Mouse (Mus musculus) frontal cortex, postnatal 25 days (tissue): Measurements from ENCODE around the gene Cstl1.
"Not testable (repeated sequence)": the region's sequence is repeated elsewhere in the genome, so short reads cannot be mapped to it uniquely, and the experiment has no call there.

Experiments used
- DNase-seq, 2 experiments: peaks; one replicate each; pipeline ENCODE4 v3.0.0; 2022; ENCODE audit warnings: low spot score in 2 of 2

Cstl1 gene

GRCm38 (mm10) chr2:148750058-148750457 lies at the start of gene Cstl1:
Cstl1 (plus strand) TSS chr2:148750358.
- no peak for DNase-seq

- no peak for DNase-seq
Observed at GRCm38 (mm10) chr2:148706409-148707201, 43.6 kb upstream of the Cstl1 start.

GRCm38 (mm10) chr2:148707202-148707530 lies 43.0 kb upstream of the Cstl1 start:
- no peak for DNase-seq

- no peak for DNase-seq
Observed at GRCm38 (mm10) chr2:148712326-148712725, 37.8 kb upstream of the Cstl1 start.

GRCm38 (mm10) chr2:148717072-148717471 lies 33.1 kb upstream of the Cstl1 start:
- DNase-seq = no peak

DNA sequence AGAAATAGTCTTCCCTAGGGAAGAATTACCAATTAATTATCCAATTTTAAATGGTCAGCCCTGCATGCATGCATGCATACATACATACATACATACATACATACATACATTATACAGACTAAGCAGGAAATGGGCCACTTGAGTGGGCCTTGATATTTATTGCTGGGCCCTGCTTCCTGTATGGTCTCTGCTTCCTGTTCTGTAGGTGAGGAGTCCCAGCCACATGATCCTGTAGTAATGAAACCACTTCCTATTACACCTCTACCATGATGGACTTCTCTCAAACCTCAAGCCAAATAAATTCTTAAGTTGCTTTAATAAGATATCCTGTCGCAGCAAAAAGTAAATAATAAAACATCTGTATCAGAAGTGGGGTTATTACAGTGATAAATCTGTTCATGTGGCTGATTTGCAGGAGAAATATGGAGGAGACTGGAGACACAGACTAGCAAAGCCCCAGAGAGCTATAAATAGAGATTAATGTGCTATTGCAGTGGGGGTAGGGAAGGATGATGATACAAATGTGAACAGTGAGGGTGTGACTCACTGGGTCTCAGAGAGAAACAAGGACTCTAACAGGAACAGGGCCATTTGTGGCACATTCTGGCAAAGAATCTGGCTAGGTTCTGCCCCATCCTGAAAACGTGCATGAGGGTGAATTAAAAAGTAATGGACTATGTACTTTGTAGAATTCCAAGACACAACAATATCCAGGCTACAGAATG lies 30.7 kb upstream of the Cstl1 start:
- DNase-seq = no peak

DNA sequence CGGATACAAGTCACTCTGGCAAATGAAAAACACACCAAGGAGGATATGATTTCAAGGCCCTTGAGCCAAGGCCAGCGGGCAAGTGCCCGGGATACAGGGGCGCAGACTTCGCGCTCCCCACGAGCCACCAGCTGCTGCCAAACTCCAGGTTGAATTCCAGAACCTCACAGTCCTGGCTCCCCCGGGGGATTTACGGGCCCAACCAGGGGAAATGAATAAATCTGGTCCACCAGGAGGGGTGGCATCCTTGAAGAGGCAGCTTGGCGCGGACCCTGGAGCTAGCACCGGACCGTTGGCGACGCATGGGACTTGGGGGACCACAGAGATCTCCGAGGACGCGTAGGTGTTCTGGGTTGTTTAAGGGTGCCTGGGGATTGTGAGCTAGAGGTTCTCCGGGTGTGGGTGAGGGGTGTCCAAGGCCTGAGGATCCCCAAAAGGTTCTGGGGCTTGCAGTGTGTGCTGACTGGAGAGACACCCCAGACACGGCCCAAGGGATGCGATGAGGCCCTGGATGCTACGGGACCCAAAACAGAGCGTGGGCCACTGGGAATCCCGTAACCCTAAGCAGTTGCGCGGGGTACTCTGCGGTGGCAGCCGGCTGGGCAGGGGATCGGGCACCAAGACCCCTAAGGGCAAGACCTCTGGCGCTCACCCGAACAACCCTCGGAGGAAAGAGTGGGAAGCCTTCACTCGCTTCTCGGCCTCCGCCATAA lies 18.4 kb upstream of the Cstl1 start:
- peak in 1 of 2 experiments; percentile 15 for DNase-seq

DNA sequence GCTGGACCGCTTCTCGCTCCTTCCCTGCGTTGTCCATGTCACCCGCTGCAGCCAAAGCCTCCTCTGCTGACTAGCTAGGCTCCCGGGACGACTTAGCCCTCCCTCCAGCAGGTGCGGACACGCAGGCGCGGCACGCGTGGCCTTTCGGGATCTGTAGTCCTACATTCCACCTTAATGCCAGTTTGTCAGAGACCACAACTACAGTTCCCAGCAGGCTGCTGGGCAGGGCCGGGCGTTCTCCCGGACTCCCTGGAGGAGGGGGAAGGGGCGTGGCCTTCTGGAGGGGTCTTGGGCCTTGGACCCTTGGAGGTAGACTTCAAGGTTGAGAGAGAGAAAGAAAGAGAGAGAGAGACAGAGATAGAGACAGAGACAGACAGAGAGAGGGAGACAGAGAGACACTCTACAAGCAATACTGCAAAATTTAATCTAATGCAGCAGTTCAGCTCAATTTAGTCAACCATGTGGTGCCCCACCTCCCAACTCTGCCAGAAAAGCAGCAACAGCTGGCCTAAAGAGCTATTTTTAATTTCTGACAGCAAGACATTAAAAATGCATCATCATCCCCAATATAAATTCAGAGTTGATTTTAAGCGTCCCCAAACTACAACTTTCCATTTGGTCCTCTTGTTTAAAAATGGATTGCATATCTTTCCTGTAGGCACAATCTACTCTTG lies 17.7 kb upstream of the Cstl1 start, which contains the start of gene Napb:
Napb (minus strand) TSS at position 141 of the 674 bp plus-strand sequence.
- peak; percentile 84 to 89 for DNase-seq

GRCm38 (mm10) chr2:148743001-148743400 lies 7.2 kb upstream of the Cstl1 start:
- DNase-seq = no peak

GRCm38 (mm10) chr2:148743846-148744407 lies 6.2 kb upstream of the Cstl1 start:
- DNase-seq = no peak

DNA sequence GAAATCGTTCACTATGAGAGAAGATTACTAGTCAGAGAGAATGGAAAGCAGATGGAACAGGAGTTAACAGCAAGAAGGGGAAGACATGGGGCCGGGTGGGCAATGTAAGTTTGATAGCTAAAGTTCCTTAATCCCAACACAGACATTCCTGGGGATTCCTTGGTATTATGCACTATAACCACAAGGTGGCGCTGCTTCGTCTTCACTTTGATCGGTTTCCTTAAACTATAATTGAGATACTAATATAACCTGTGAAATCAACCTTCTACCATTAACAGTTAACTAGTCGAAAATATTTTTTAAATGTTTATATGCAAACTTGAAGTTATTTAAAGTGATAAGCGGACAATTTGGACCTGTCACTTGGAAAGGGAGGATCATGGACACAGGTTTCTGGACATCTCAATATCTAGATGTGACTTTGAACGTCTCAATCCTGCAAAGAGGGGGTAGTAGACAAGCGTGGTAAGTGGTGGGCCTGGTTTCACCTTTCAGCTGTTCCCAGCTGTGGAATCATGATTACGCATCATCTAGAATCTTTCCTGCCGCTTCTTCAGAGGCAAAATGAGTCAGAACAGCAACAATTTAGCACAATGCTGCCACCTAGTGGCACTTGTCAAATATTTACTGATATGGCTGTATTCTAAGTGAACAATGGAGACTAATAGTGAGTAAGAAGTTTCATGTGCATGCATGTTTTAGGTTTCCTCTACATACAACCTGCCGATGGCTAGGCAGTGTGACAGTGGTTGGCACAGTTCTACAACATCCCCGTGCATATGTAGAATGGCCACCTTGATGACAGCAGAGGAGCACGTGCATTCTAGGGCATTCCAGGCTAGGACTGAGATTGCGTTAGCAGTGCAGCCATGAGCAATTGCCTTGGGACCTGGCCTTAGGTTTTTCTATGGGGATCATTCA lies 2.0 kb downstream of the Cstl1 start:
- DNase-seq = peak; percentile 20 to 63

DNA sequence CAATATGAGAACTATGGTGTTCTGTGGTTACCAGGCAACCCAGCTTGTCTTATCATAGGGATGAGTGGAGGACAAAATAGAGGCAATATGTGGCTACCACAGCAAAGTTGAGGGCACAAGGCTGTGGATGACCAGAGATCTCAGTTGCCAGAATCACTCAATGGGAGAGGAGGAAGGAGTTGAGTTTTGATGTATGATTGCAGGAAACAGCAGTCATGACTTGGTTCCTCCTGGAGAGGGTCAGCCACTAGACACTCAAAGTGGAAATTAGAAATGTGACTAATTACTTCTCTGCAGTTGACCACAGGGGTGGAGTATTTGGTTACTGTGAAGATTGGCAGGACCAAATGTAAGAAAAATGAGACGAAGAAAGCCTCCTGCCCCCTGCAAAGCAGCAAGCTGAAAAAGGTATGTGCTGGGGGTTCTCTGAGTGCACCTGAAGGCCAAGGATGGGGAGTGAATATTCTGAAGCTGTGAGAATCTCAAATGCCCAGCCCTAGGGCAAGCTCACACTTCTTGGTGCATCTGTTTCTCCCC lies 4.2 kb downstream of the Cstl1 start:
- DNase-seq = no peak

GRCm38 (mm10) chr2:148763648-148764388 lies 13.7 kb downstream of the Cstl1 start:
- DNase-seq = no peak

GRCm38 (mm10) chr2:148771397-148771796 lies 21.2 kb downstream of the Cstl1 start, which contains the start of gene Cst11:
Cst11 (minus strand) TSS chr2:148771497.
- DNase-seq = not testable (repeated sequence)

GRCm38 (mm10) chr2:148781709-148782108 lies 31.6 kb downstream of the Cstl1 start, which contains the start of gene 8030411F24Rik:
8030411F24Rik (plus strand) TSS chr2:148782009.
- DNase-seq = no peak

- no peak for DNase-seq
Observed at GRCm38 (mm10) chr2:148789142-148789541, 39.0 kb downstream of the Cstl1 start, which contains the start of gene Cst12. Cst12 (plus strand) TSS chr2:148789361.

- DNase-seq = no peak
Observed at GRCm38 (mm10) chr2:148798485-148798884, 48.3 kb downstream of the Cstl1 start, which contains the start of gene Cst8. Cst8 (plus strand) TSS chr2:148798785.

DNA sequence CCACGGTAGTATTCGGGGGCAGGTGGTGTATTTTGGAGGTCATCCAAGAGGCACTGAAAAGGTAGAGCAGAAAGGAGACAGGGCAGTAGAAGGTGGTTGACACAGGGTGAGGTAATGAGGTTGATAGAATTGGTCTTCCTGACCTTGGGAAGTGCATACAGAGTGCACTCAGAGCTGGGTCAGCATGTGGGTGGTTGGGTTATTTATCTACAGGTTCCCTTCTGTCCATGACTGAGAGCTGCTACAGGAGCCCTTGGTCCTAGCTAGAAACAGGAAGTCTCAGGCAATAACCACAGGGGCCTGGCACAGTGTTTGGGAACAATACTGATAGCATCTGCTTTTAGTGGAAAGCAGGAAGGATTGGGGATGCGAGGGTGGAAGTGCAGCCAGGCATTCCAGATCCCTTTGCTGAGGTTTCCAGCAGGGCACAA lies 51.3 kb downstream of the Cstl1 start:
- DNase-seq = no peak
